Mouse (Mus musculus) embryo, embryonic 11 days (tissue): ENCODE results near the gene Ch25h.

Experiments
- DNase-seq: peaks from one replicate; pipeline ENCODE4 v3.0.0-alpha.2; 2015

Gene Ch25h

GRCm38 (mm10) chr19:34474991-34475971 lies at the start of gene Ch25h:
TSS of gene Ch25h (minus strand) at chr19:34475164.
- DNase-seq, result peak; percentile 76

- DNase-seq, result peak; percentile 15
Measured at GRCm38 (mm10) chr19:34524646-34525045, 49.7 kb upstream of the Ch25h start.

- DNase-seq, result no peak
Measured at GRCm38 (mm10) chr19:34523106-34523725, 48.3 kb upstream of the Ch25h start.

- no peak for DNase-seq
Measured at GRCm38 (mm10) chr19:34521978-34522377, 47.0 kb upstream of the Ch25h start.

GRCm38 (mm10) chr19:34521361-34521760 lies 46.4 kb upstream of the Ch25h start:
- no peak for DNase-seq

- no peak for DNase-seq
Measured at GRCm38 (mm10) chr19:34520051-34520450, 45.1 kb upstream of the Ch25h start.

- no peak for DNase-seq
Measured at GRCm38 (mm10) chr19:34519646-34520045, 44.7 kb upstream of the Ch25h start.

- DNase-seq, result no peak
Measured at GRCm38 (mm10) chr19:34518786-34519185, 43.8 kb upstream of the Ch25h start.

GRCm38 (mm10) chr19:34517812-34518594 lies 43.0 kb upstream of the Ch25h start:
- DNase-seq, result no peak

- no peak for DNase-seq
Measured at GRCm38 (mm10) chr19:34517197-34517596, 42.2 kb upstream of the Ch25h start.

GRCm38 (mm10) chr19:34516346-34516745 lies 41.4 kb upstream of the Ch25h start:
- no peak for DNase-seq

GRCm38 (mm10) chr19:34515681-34516080 lies 40.7 kb upstream of the Ch25h start:
- no peak for DNase-seq

- DNase-seq, result peak; percentile 8
Measured at GRCm38 (mm10) chr19:34511528-34511927, 36.6 kb upstream of the Ch25h start.

GRCm38 (mm10) chr19:34510717-34511116 lies 35.8 kb upstream of the Ch25h start:
- DNase-seq, result no peak

GRCm38 (mm10) chr19:34505161-34505721 lies 30.3 kb upstream of the Ch25h start:
- no peak for DNase-seq

GRCm38 (mm10) chr19:34500763-34501162 lies 25.8 kb upstream of the Ch25h start:
- peak; percentile 62 for DNase-seq

- no peak for DNase-seq
Measured at GRCm38 (mm10) chr19:34496353-34496752, 21.4 kb upstream of the Ch25h start.

- DNase-seq, result no peak
Measured at GRCm38 (mm10) chr19:34493859-34494258, 18.9 kb upstream of the Ch25h start.

GRCm38 (mm10) chr19:34483547-34483946 lies 8.6 kb upstream of the Ch25h start:
- peak; percentile 84 for DNase-seq

- DNase-seq, result peak; percentile 18
Measured at GRCm38 (mm10) chr19:34474228-34474990, 555 bp downstream of the Ch25h start.

- DNase-seq, result no peak
Measured at GRCm38 (mm10) chr19:34471703-34472102, 3.3 kb downstream of the Ch25h start.

- no peak for DNase-seq
Measured at GRCm38 (mm10) chr19:34468794-34469193, 6.2 kb downstream of the Ch25h start.
